Mouse (Mus musculus) neural tube, embryonic 14.5 days (tissue): ENCODE results near the gene H3f3a. TPM values are rescaled to one million over a fixed set of nuclear protein-coding genes. Genes with fewer than 3 reads are reported as not detected.

Source experiments
- polyA plus RNA-seq: library from polyadenylated mRNA; unstranded; fragments of >200 nt; fragmentation: Nextera tagmentation; extraction: Ambion mirVana; gene quantifications from 2 replicates; pipeline ENCODE4 v1.2.1, GENCODE M21; 2014

The H3f3a gene
- polyA plus RNA-seq, 1 experiment from 2014 or later: 3,430 TPM

Other genes starting within 250 kb of the H3f3a start
- gene Parp1, start 245.0 kb downstream of the H3f3a start, polyA plus RNA-seq: 76.2 and 107 TPM in 2 replicates
- gene Lin9, start 172.8 kb downstream of the H3f3a start, polyA plus RNA-seq: 10.3 and 11.6 TPM in 2 replicates
- gene Mixl1, start 116.9 kb downstream of the H3f3a start, polyA plus RNA-seq: not detected in 2 replicates
- gene Acbd3, start 87.9 kb downstream of the H3f3a start, polyA plus RNA-seq: 31.1 and 33.4 TPM in 2 replicates
- gene Sde2, start 37.2 kb upstream of the H3f3a start, polyA plus RNA-seq: 29.0 and 32.4 TPM in 2 replicates
- 0.58 and 1.9 TPM in 2 replicates for gene Lefty2, start 79.2 kb upstream of the H3f3a start, polyA plus RNA-seq
- gene Pycr2, start 90.3 kb upstream of the H3f3a start, polyA plus RNA-seq: 63.3 and 65.9 TPM in 2 replicates
- 0.41 TPM in 1 of 2 replicates, not detected in the other for gene Lefty1, start 121.1 kb upstream of the H3f3a start, polyA plus RNA-seq
- 0.71 and 1.4 TPM in 2 replicates for gene Tmem63a, start 128.4 kb upstream of the H3f3a start, polyA plus RNA-seq
- 5.3 and 5.4 TPM in 2 replicates for gene Ephx1, start 207.0 kb upstream of the H3f3a start, polyA plus RNA-seq
- gene 9130409I23Rik, start 237.3 kb upstream of the H3f3a start, polyA plus RNA-seq: not detected in 2 replicates